In the genomic region with DNA sequence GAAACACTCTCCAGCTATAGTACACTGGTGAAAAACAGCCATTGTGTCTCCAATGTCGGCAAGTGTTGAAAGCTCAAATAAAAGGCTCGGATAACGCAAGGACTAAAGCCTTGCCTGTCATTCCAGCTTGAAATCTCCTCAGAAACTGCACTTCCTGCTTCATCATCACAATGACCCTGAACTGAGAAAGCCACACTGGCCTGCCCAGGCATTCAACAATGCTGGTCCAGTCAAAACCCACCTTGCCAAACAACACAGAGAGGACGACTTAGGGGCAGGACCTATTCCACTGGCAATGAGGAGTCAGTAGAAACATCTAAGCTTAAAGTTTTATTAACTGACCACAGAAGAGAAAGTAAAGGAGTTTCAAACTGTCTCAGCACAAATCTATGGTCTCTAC, we compare ENCODE assay signal across 16 mouse cellular contexts. TPM values are rescaled to one million over a fixed set of nuclear protein-coding genes. Genes with fewer than 3 reads are reported as not detected.
DNase-seq lines count a peak whose midpoint lies in the region; ATAC-seq and TF ChIP-seq lines count a peak whose summit lies in the region.
"Had no signal": no experiment of that assay in that cellular context is flagged by ENCODE, and none has a peak within 500 bp of the region (broad histone marks: within the 10 kb centered on the region; RNA-seq: fewer than 3 reads in every experiment).

No protein-coding gene starts in this region.

- peaks cover 4% of the 10 kb centered on the region for H3K36me3 ChIP-seq in heart, embryonic 12.5 days
- H3K36me3 ChIP-seq in kidney, embryonic 15.5 days: 0 out of 2 replicates have a peak, but pooled peaks cover 3% of the 10 kb centered on the region

- 0 out of 2 replicates have a peak overlapping the region, but pooled peaks have one; percentile 11 for H3K27ac ChIP-seq in heart, embryonic 12.5 days (ENCODE audit: poor library complexity, severe bottlenecking)
- 0 out of 2 replicates have a peak overlapping the region, but pooled peaks have one; percentile 18 for H3K27ac ChIP-seq in kidney, embryonic 15.5 days
- peak overlapping the region; percentile 48 for H3K27ac ChIP-seq in embryonic fibroblast, embryonic 13.5 days (ENCODE audit: insufficient read depth, low read length)
- H3K27ac ChIP-seq: liver, embryonic 12.5 days had no signal

- H3K9ac ChIP-seq in heart, embryonic 12.5 days: no peak overlapping the region
- H3K9ac ChIP-seq in kidney, embryonic 15.5 days: no peak overlapping the region
- H3K9ac ChIP-seq: liver, embryonic 12.5 days had no signal

- DNase-seq in heart, postnatal 10 days: no peak
- no peak for DNase-seq in kidney, adult 18-20 months
- DNase-seq in 416B (ENCODE audit: low read depth): peak; percentile 28
- DNase-seq in cerebellum, postnatal 4 days (ENCODE audit: low spot score in 2 of 2): no peak
- DNase-seq in cerebellum, adult 11 months: no peak
- DNase-seq: adrenal gland, postnatal 25 days; cerebellum, adult 11-12 months; cerebellum, postnatal 14 days; embryo, embryonic 11 days; lung, postnatal 4 days; retina, postnatal 1 day had no signal

- no peaks in the 10 kb centered on the region for H3K27me3 ChIP-seq in heart, embryonic 12.5 days (replicated peaks)
- H3K27me3 ChIP-seq in kidney, embryonic 15.5 days: no peaks in the 10 kb centered on the region

- no peak for TF ChIP-seq CTCF in embryonic fibroblast, embryonic 13.5 days (IDR thresholded peaks at IDR 0.05; ENCODE audit: borderline replicate concordance, insufficient read depth, low read length)

- no peak for ATAC-seq in heart, embryonic 12.5 days (ENCODE audit: insufficient number of reproducible peaks, low FRiP score)
- no peak for ATAC-seq in kidney, embryonic 15.5 days (replicated peaks; ENCODE audit: low FRiP score)
- ATAC-seq: forebrain, embryonic 16.5 days; liver, embryonic 12.5 days had no signal

- WGBS in heart, embryonic 12.5 days: 31% methylated on average over 4 of the region's 4 CpGs
- WGBS in kidney, embryonic 15.5 days: 46% methylated on average over 4 of the region's 4 CpGs

- no peak for TF ChIP-seq POLR2A in embryonic fibroblast, embryonic 13.5 days (IDR thresholded peaks at IDR 0.05; ENCODE audit: low read depth, low read length)

- peaks cover 62% of the 10 kb centered on the region for H3K4me1 ChIP-seq in heart, embryonic 12.5 days (replicated peaks)
- H3K4me1 ChIP-seq in kidney, embryonic 15.5 days: peaks cover 52% of the 10 kb centered on the region
- H3K4me1 ChIP-seq in embryonic fibroblast, embryonic 13.5 days (ENCODE audit: control insufficient read depth, insufficient read depth, low read length): peaks cover 11% of the 10 kb centered on the region

- H3K4me3 ChIP-seq in heart, embryonic 12.5 days: no peak overlapping the region
- H3K4me3 ChIP-seq in kidney, embryonic 15.5 days (replicated peaks): no peak overlapping the region
- H3K4me3 ChIP-seq in embryonic fibroblast, embryonic 13.5 days (ENCODE audit: insufficient read depth, low read length): no peak overlapping the region
- H3K4me3 ChIP-seq: liver, embryonic 12.5 days had no signal

- intact Hi-C loops in heart, postnatal 10 days (cut with DNase I): loop anchor here (5.0 kb wide), 3 partner anchors 48 to 238 kb away; no protein-coding TSS in a partner anchor

- H3K9me3 ChIP-seq in heart, embryonic 12.5 days (replicated peaks): no peaks in the 10 kb centered on the region
- H3K9me3 ChIP-seq in kidney, embryonic 15.5 days (replicated peaks): no peaks in the 10 kb centered on the region
- H3K9me3 ChIP-seq: liver, embryonic 12.5 days had no signal

- 0 out of 2 replicates have a peak overlapping the region, but pooled peaks have one; percentile 9 for H3K4me2 ChIP-seq in heart, embryonic 12.5 days
- no peak overlapping the region for H3K4me2 ChIP-seq in kidney, embryonic 15.5 days
- H3K4me2 ChIP-seq: liver, embryonic 12.5 days had no signal

RNA-seq across cellular contexts. Expression of gene Fndc3b, which starts 6.1 kb away (rescaled TPM):
- 36.8 and 43.6 TPM in 2 replicates for polyA plus RNA-seq in heart, embryonic 12.5 days (2016; fragmentation: Nextera tagmentation; extraction: Ambion mirVana)
- 10 to 100 TPM; 77.3 to 95.8 TPM for total RNA-seq in heart, postnatal 10 days (2021)
- polyA plus RNA-seq in kidney, embryonic 15.5 days (2015; fragmentation: Nextera tagmentation; extraction: Ambion mirVana): 27.9 and 32.8 TPM in 2 replicates
- 130 and 144 TPM in 2 replicates for polyA plus RNA-seq in embryonic fibroblast, embryonic 13.5 days (2011; ENCODE audit: insufficient read length, low read depth, missing spikeins)
